Comparison of ENCODE assay signal across 8 mouse cellular contexts in genomic region chr13:107073039-107073620, GRCm38 (mm10). TPM values are rescaled to one million over a fixed set of nuclear protein-coding genes. Genes with fewer than 3 reads are reported as not detected.
DNase-seq lines count a peak whose midpoint lies in the region; ATAC-seq and TF ChIP-seq lines count a peak whose summit lies in the region.

No protein-coding gene starts in this region.

- peak overlapping the region; percentile 16 for H3K4me3 ChIP-seq in cortical plate, adult 2 months (ENCODE audit: insufficient read depth, low read length)
- H3K4me3 ChIP-seq in heart, embryonic 15.5 days, result peak overlapping the region; percentile 30
- peak overlapping the region; percentile 25; the same call in 1 of the 2 replicates for H3K4me3 ChIP-seq in midbrain, postnatal 0 days (ENCODE audit: low read depth, low read length)

- H3K27me3 ChIP-seq in heart, embryonic 15.5 days, result no peaks in the 10 kb centered on the region
- no peaks in the 10 kb centered on the region for H3K27me3 ChIP-seq in midbrain, postnatal 0 days (ENCODE audit: insufficient read depth, low read length)

- TF ChIP-seq POLR2A in cortical plate, adult 2 months (IDR thresholded peaks at IDR 0.05; ENCODE audit: extremely low read depth, insufficient read depth, low read length), result no peak

- WGBS in heart, embryonic 15.5 days, result 8% methylated on average over 14 of the region's 14 CpGs
- WGBS in midbrain, postnatal 0 days, result 1% methylated on average over 14 of the region's 14 CpGs

- DNase-seq in layer of hippocampus, adult 11-12 months (ENCODE audit: low spot score), result peak; percentile 22
- no peak for DNase-seq in layer of hippocampus, adult 9-10 months (ENCODE audit: low spot score)
- peak; percentile 13 to 39 for DNase-seq in left cerebral cortex, adult 9 months (ENCODE audit: low spot score in 2 of 2)
- peak; percentile 55 for DNase-seq in midbrain, postnatal 0 days (ENCODE audit: low spot score)
- DNase-seq in c-Kit-positive CD71-positive TER-119-positive erythroid progenitor cells, embryonic 14.5 days (ENCODE audit: low spot score), result no peak
- DNase-seq in ovary, postnatal 10 days (ENCODE audit: low spot score), result no peak

- no peak for TF ChIP-seq CTCF in cortical plate, adult 2 months (IDR thresholded peaks at IDR 0.05; ENCODE audit: extremely low read depth, insufficient read depth, low read length)
- no peak for TF ChIP-seq CTCF in midbrain, postnatal 0 days (IDR thresholded peaks at IDR 0.05)

- no peaks in the 10 kb centered on the region for H3K36me3 ChIP-seq in heart, embryonic 15.5 days
- no peaks in the 10 kb centered on the region for H3K36me3 ChIP-seq in midbrain, postnatal 0 days (ENCODE audit: insufficient read depth, low read length)

- H3K4me2 ChIP-seq in heart, embryonic 15.5 days, result peak overlapping the region; percentile 60
- peak overlapping the region; percentile 45 for H3K4me2 ChIP-seq in midbrain, postnatal 0 days (ENCODE audit: low read depth, low read length, poor library complexity, severe bottlenecking)

- no peaks in the 10 kb centered on the region for H3K9me3 ChIP-seq in heart, embryonic 15.5 days (replicated peaks)
- H3K9me3 ChIP-seq in midbrain, postnatal 0 days (ENCODE audit: low read length), result no peaks in the 10 kb centered on the region

- H3K4me1 ChIP-seq in cortical plate, adult 2 months (ENCODE audit: control insufficient read depth, insufficient read depth, low read length), result no peaks in the 10 kb centered on the region
- H3K4me1 ChIP-seq in heart, embryonic 15.5 days (replicated peaks), result peaks cover 9% of the 10 kb centered on the region
- H3K4me1 ChIP-seq in midbrain, postnatal 0 days (ENCODE audit: insufficient read depth, low read length), result no peaks in the 10 kb centered on the region

- peak overlapping the region; percentile 39 for H3K9ac ChIP-seq in heart, embryonic 15.5 days
- no peak overlapping the region; the same call in 1 of the 2 replicates for H3K9ac ChIP-seq in midbrain, postnatal 0 days (replicated peaks; ENCODE audit: low read length, poor library complexity, severe bottlenecking)

- H3K27ac ChIP-seq in cortical plate, adult 2 months (ENCODE audit: insufficient read depth, low read length), result no peak overlapping the region
- peak overlapping the region; percentile 6; the same call in 1 of the 2 replicates for H3K27ac ChIP-seq in heart, embryonic 15.5 days
- peak overlapping the region; percentile 62 for H3K27ac ChIP-seq in midbrain, postnatal 0 days (ENCODE audit: low read depth, low read length)

- ATAC-seq in heart, embryonic 15.5 days (replicated peaks; ENCODE audit: insufficient number of reproducible peaks, insufficient read depth, low FRiP score, low read depth), result no peak; the same call in 1 of the 2 replicates
- peak; percentile 82 for ATAC-seq in midbrain, postnatal 0 days (ENCODE audit: low FRiP score)

RNA-seq across cellular contexts. Expression of gene Kif2a, which starts 51.2 kb away (rescaled TPM):
- polyA plus RNA-seq in cortical plate, adult 2 months (2012; rRNA removed), result 31.7 and 31.8 TPM in 2 replicates
- 15.2 and 17.0 TPM in 2 replicates for polyA plus RNA-seq in heart, embryonic 15.5 days (2015; fragmentation: Nextera tagmentation; extraction: Ambion mirVana)
- 44.4 and 58.9 TPM in 2 replicates for total RNA-seq in midbrain, postnatal 0 days (2014; rRNA removed)
- 87.4 and 97.3 TPM in 2 replicates for polyA plus RNA-seq in midbrain, postnatal 0 days (2015; fragmentation: Nextera tagmentation; extraction: Ambion mirVana)

Comparison
In these comparisons a context has a peak if more than half of its experiments do, and no peak if none do; other contexts are left out.
1. DNase-seq: peak in layer of hippocampus, adult 11-12 months (single experiment), left cerebral cortex, adult 9 months (2 of 2) and midbrain, postnatal 0 days (single experiment); none in layer of hippocampus, adult 9-10 months (single experiment), c-Kit-positive CD71-positive TER-119-positive erythroid progenitor cells, embryonic 14.5 days (single experiment) and ovary, postnatal 10 days (single experiment).
2. Peak in every context shown above with its lines, with median percentiles within 50 percentile points of each other: H3K4me3 ChIP-seq.